9 mouse cellular contexts compared by ENCODE assay signal in the genomic region with DNA sequence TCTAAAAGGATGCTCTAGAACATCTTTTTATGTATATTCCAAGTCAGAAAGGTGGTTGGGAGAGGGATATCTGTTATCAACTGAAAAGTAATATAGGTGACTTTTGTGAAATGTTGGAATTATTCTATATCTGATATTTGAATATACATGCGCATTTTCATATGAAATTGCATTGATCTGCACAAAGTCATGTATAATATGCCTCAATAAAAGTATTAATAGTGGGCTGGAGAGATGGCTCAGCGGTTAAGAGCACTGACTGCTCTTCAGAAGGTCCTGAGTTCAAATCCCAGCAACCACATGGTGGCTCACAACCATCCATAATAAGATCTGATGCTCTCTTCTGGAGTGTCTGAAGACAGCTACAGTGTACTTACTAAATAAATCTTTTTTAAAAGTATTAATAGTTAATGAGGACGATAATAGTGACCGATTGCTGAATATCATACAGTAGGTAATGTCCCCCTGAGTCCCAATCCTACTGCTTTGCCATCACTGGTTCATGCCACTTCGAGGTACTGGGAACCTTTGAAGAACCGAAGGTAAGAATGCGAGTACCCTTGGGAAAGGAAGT. TPM values are rescaled to one million over a fixed set of nuclear protein-coding genes. Genes with fewer than 3 reads are reported as not detected.
A peak's percentile ranks its signal among the peaks of the same experiment; 100 is the strongest.
DNase-seq lines count a peak whose midpoint lies in the region; ATAC-seq and TF ChIP-seq lines count a peak whose summit lies in the region.
"Had no signal": no experiment of that assay in that cellular context is flagged by ENCODE, and none has a peak within 500 bp of the region (broad histone marks: within the 10 kb centered on the region; RNA-seq: fewer than 3 reads in every experiment).

No protein-coding gene starts in this region.

- H3K4me1 ChIP-seq in heart, adult 2 months (ENCODE audit: control insufficient read depth, insufficient read depth, low read length): peaks cover 11% of the 10 kb centered on the region
- H3K4me1 ChIP-seq in thymus, adult 2 months (replicated peaks; ENCODE audit: control insufficient read depth, insufficient read depth, low read length): peaks cover 18% of the 10 kb centered on the region
- H3K4me1 ChIP-seq in liver, embryonic 12.5 days: peaks cover 35% of the 10 kb centered on the region

- TF ChIP-seq EP300 in heart, adult 2 months (IDR thresholded peaks at IDR 0.05; ENCODE audit: insufficient read depth, low read depth, low read length): no peak

- intact Hi-C loops in heart, adult 2 months (cut with DNase I): no loop called here
- intact Hi-C loops in heart, postnatal 14 days (cut with DNase I): no loop called here

- no peaks in the 10 kb centered on the region for H3K27me3 ChIP-seq in heart, adult 2 months (ENCODE audit: control insufficient read depth, insufficient read depth, low read length)
- no peaks in the 10 kb centered on the region for H3K27me3 ChIP-seq in thymus, adult 2 months (ENCODE audit: control insufficient read depth, insufficient read depth, low read length)
- no peaks in the 10 kb centered on the region for H3K27me3 ChIP-seq in liver, embryonic 12.5 days (replicated peaks)

- peaks cover 1% of the 10 kb centered on the region; the same call in 1 of the 2 replicates for H3K36me3 ChIP-seq in heart, adult 2 months (ENCODE audit: control insufficient read depth, insufficient read depth, low read length)
- no peaks in the 10 kb centered on the region for H3K36me3 ChIP-seq in thymus, adult 2 months (ENCODE audit: control insufficient read depth, insufficient read depth, low read length)
- H3K36me3 ChIP-seq in liver, embryonic 12.5 days: peaks cover 34% of the 10 kb centered on the region

- peak overlapping the region; percentile 97 for H3K27ac ChIP-seq in heart, adult 2 months
- H3K27ac ChIP-seq in thymus, adult 2 months (ENCODE audit: control insufficient read depth, insufficient read depth, low read length): peak overlapping the region; percentile 17
- peak overlapping the region; percentile 96 for H3K27ac ChIP-seq in liver, embryonic 12.5 days

- peaks cover 2% of the 10 kb centered on the region for H3K79me2 ChIP-seq in heart, adult 2 months (replicated peaks; ENCODE audit: control insufficient read depth, insufficient read depth, low read length)

- TF ChIP-seq CTCF in heart, adult 2 months (IDR thresholded peaks at IDR 0.05): no peak
- TF ChIP-seq CTCF in thymus, adult 2 months (IDR thresholded peaks at IDR 0.05; ENCODE audit: borderline replicate concordance, control insufficient read depth, extremely low read depth, insufficient read depth, low read length, poor library complexity): no peak

- peak overlapping the region; percentile 90 for H3K4me2 ChIP-seq in liver, embryonic 12.5 days

- H3K4me3 ChIP-seq in heart, adult 2 months: peak overlapping the region; percentile 71
- H3K4me3 ChIP-seq in thymus, adult 2 months (ENCODE audit: control insufficient read depth, insufficient read depth, low read length): peak overlapping the region; percentile 56
- peak overlapping the region; percentile 95 for H3K4me3 ChIP-seq in liver, embryonic 12.5 days

- DNase-seq in heart, adult 2 months: no peak
- no peak for DNase-seq in heart, postnatal 14 days
- DNase-seq in thymus, adult 2 months: no peak
- DNase-seq in thymus, postnatal 10 days (ENCODE audit: low spot score in 2 of 2): no peak
- no peak for DNase-seq in cerebellum, adult 9-11 months

- WGBS in heart, adult 2 months: 18% methylated on average over 7 of the region's 7 CpGs
- 19% methylated on average over 7 of the region's 7 CpGs for WGBS in thymus, adult 2 months
- 14% methylated on average over 7 of the region's 7 CpGs for WGBS in liver, embryonic 12.5 days (ENCODE audit: insufficient replicate concordance)

- H3K9ac ChIP-seq in heart, adult 2 months (ENCODE audit: low read depth, low read length): peak overlapping the region; percentile 62
- H3K9ac ChIP-seq in liver, embryonic 12.5 days: peak overlapping the region; percentile 99

- ATAC-seq in liver, embryonic 12.5 days: no peak
- ATAC-seq in granulocyte monocyte progenitor cell, adult 5-6 weeks (replicated peaks; ENCODE audit: poor library complexity, severe bottlenecking): no peak
- no peak for ATAC-seq in CD4-positive, CD25-positive, alpha-beta regulatory T cell, adult 4 months

- no peak for TF ChIP-seq POLR2A in heart, adult 2 months (IDR thresholded peaks at IDR 0.05; ENCODE audit: insufficient read depth, low read depth, low read length)
- TF ChIP-seq POLR2A in thymus, adult 2 months (IDR thresholded peaks at IDR 0.05; ENCODE audit: control insufficient read depth, extremely low read depth, insufficient read depth, low read length, poor library complexity): no peak

- no peaks in the 10 kb centered on the region for H3K9me3 ChIP-seq in liver, embryonic 12.5 days (replicated peaks)

RNA-seq across cellular contexts. Expression of a gene that starts 0.7 kb away (rescaled TPM):
- 10 to 100 TPM; 10.2 to 10.3 TPM for total RNA-seq in heart, adult 2 months (2021)
- polyA plus RNA-seq in heart, adult 2 months (2012; rRNA removed): 43.6 and 43.7 TPM in 2 replicates
- total RNA-seq in heart, postnatal 14 days (2021): 10 to 100 TPM; 13.6 to 16.2 TPM
- 166 and 188 TPM in 2 replicates for polyA plus RNA-seq in thymus, adult 2 months (2012; rRNA removed)
- 19.2 and 20.7 TPM in 2 replicates for polyA plus RNA-seq in liver, embryonic 12.5 days (2016; fragmentation: Nextera tagmentation; extraction: Ambion mirVana)
- total RNA-seq in granulocyte monocyte progenitor cell, adult 5-6 weeks (2014; fragmentation: Nextera tagmentation): 20.6 and 45.1 TPM in 2 replicates
- 9.5 and 21.7 TPM in 2 replicates for total RNA-seq in granulocyte monocyte progenitor cell, adult 5-6 weeks (2017)
- 10 to 100 TPM; 34.3 to 62.8 TPM for polyA plus RNA-seq in CD4-positive, CD25-positive, alpha-beta regulatory T cell, adult 4 months (2017; shearing (Covaris generic))

RNA-seq across cellular contexts. Expression of a gene that starts 0.8 kb away (rescaled TPM):
- total RNA-seq in heart, adult 2 months (2021): 10 to 100 TPM; 35.7 to 44.5 TPM
- 39.1 and 46.4 TPM in 2 replicates for polyA plus RNA-seq in heart, adult 2 months (2012; rRNA removed)
- total RNA-seq in heart, postnatal 14 days (2021): 10 to 100 TPM; 43.2 to 43.4 TPM
- polyA plus RNA-seq in thymus, adult 2 months (2012; rRNA removed): 58.8 and 65.4 TPM in 2 replicates
- 99.5 and 101 TPM in 2 replicates for polyA plus RNA-seq in liver, embryonic 12.5 days (2016; fragmentation: Nextera tagmentation; extraction: Ambion mirVana)
- 22.9 and 25.4 TPM in 2 replicates for total RNA-seq in granulocyte monocyte progenitor cell, adult 5-6 weeks (2014; fragmentation: Nextera tagmentation)
- total RNA-seq in granulocyte monocyte progenitor cell, adult 5-6 weeks (2017): 11.6 and 15.2 TPM in 2 replicates
- polyA plus RNA-seq in CD4-positive, CD25-positive, alpha-beta regulatory T cell, adult 4 months (2017; shearing (Covaris generic)): 1 to 10 TPM; 4.1 to 5.3 TPM

RNA-seq across cellular contexts. Expression of a gene that starts 4.3 kb away (rescaled TPM):
- total RNA-seq in heart, adult 2 months (2021): not detected
- not detected in 2 replicates for polyA plus RNA-seq in heart, adult 2 months (2012; rRNA removed)
- under 1 TPM in 1 of 2 experiments, not detected in 1; 0.38 TPM for total RNA-seq in heart, postnatal 14 days (2021)
- 0.57 and 0.97 TPM in 2 replicates for polyA plus RNA-seq in thymus, adult 2 months (2012; rRNA removed)
- 0.18 TPM in 1 of 2 replicates, not detected in the other for polyA plus RNA-seq in liver, embryonic 12.5 days (2016; fragmentation: Nextera tagmentation; extraction: Ambion mirVana)
- 2.2 TPM in 1 of 2 replicates, not detected in the other for total RNA-seq in granulocyte monocyte progenitor cell, adult 5-6 weeks (2014; fragmentation: Nextera tagmentation)
- 0.22 TPM in 1 of 2 replicates, not detected in the other for total RNA-seq in granulocyte monocyte progenitor cell, adult 5-6 weeks (2017)
- polyA plus RNA-seq in CD4-positive, CD25-positive, alpha-beta regulatory T cell, adult 4 months (2017; shearing (Covaris generic)): not detected
- total RNA-seq: common myeloid progenitor, adult 5-6 weeks had no signal

RNA-seq across cellular contexts. Expression of a gene that starts 9.5 kb away (rescaled TPM):
- total RNA-seq in heart, adult 2 months (2021): 10 to 100 TPM in 1 of 2 experiments, 1 to 10 TPM in 1; 8.5 to 10.7 TPM
- polyA plus RNA-seq in heart, adult 2 months (2012; rRNA removed): 28.1 and 42.0 TPM in 2 replicates
- 10 to 100 TPM in 1 of 2 experiments, 1 to 10 TPM in 1; 10.0 to 10.8 TPM for total RNA-seq in heart, postnatal 14 days (2021)
- polyA plus RNA-seq in thymus, adult 2 months (2012; rRNA removed): 78.9 and 84.5 TPM in 2 replicates
- polyA plus RNA-seq in liver, embryonic 12.5 days (2016; fragmentation: Nextera tagmentation; extraction: Ambion mirVana): 17.2 and 19.4 TPM in 2 replicates
- 21.2 and 21.6 TPM in 2 replicates for total RNA-seq in granulocyte monocyte progenitor cell, adult 5-6 weeks (2014; fragmentation: Nextera tagmentation)
- total RNA-seq in granulocyte monocyte progenitor cell, adult 5-6 weeks (2017): 21.8 and 27.8 TPM in 2 replicates
- polyA plus RNA-seq in CD4-positive, CD25-positive, alpha-beta regulatory T cell, adult 4 months (2017; shearing (Covaris generic)): 10 to 100 TPM; 14.3 to 25.8 TPM

RNA-seq across cellular contexts. Expression of a gene that starts 19.0 kb away (rescaled TPM):
- total RNA-seq in heart, adult 2 months (2021): under 1 TPM; 0.16 to 0.55 TPM
- 0.23 and 0.45 TPM in 2 replicates for polyA plus RNA-seq in heart, adult 2 months (2012; rRNA removed)
- under 1 TPM; 0.10 to 0.43 TPM for total RNA-seq in heart, postnatal 14 days (2021)
- 0.15 and 0.20 TPM in 2 replicates for polyA plus RNA-seq in thymus, adult 2 months (2012; rRNA removed)
- 0.14 and 0.32 TPM in 2 replicates for polyA plus RNA-seq in liver, embryonic 12.5 days (2016; fragmentation: Nextera tagmentation; extraction: Ambion mirVana)
- total RNA-seq in granulocyte monocyte progenitor cell, adult 5-6 weeks (2014; fragmentation: Nextera tagmentation): not detected in 2 replicates
- not detected in 2 replicates for total RNA-seq in granulocyte monocyte progenitor cell, adult 5-6 weeks (2017)
- polyA plus RNA-seq in CD4-positive, CD25-positive, alpha-beta regulatory T cell, adult 4 months (2017; shearing (Covaris generic)): under 1 TPM; 0.16 TPM
- total RNA-seq: common myeloid progenitor, adult 5-6 weeks had no signal

Comparison
In these comparisons a context has a peak if more than half of its experiments do, and no peak if none do; other contexts are left out.
1. H3K27ac ChIP-seq: peak in every context shown above with its lines; median percentile 97 in heart, adult 2 months; 96 in liver, embryonic 12.5 days; 17 in thymus, adult 2 months.